Mouse (Mus musculus) thymus, postnatal 36 days (tissue): ENCODE measurements around the gene Slc15a3.

ENCODE experiments used
- DNase-seq, 2 experiments: peaks; one replicate each; pipeline ENCODE4 v3.0.0; 2022; ENCODE audit warnings: mixed read lengths in 2 of 2

Gene Slc15a3

DNA sequence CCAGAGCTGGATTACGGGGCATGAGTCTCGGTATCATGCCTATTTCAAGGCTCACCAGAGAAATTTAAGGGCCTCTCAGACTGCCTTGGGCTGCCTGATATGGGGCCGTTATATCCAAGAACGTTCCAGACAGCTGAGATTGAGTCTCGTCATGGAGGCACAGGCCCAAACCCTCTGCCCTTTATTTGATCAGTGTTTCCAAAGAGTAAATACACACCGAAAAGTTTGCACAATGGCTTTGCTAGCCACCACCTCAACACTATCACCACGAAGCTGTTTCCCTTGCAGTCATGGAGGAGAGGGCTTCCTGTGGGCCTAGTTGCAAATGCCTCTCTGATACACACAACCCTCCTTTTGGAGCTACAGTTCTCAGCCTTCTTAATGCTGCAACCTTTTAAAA is 15.5 kb upstream of the Slc15a3 start:
- no peak for DNase-seq

DNA sequence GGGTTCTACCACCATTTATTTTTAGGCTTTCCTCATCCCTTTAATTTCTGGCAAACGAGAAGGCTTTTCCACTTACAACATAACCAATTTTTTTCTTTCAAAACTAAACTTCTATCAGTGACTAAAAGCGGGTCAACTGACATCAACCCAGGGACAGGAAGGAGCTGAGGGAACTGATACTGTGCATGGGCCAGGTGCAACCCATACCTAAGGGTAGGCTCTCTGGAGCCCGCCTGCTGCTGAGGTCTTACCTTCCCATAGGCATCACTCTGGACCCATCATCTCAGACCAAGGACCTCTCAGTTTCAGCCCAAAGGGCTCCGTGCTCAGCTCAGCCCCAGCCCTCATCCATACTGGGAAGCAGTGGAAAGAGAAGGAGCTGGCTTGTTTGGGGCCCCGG is 11.2 kb upstream of the Slc15a3 start:
- peak; percentile 48 to 55 for DNase-seq

DNA sequence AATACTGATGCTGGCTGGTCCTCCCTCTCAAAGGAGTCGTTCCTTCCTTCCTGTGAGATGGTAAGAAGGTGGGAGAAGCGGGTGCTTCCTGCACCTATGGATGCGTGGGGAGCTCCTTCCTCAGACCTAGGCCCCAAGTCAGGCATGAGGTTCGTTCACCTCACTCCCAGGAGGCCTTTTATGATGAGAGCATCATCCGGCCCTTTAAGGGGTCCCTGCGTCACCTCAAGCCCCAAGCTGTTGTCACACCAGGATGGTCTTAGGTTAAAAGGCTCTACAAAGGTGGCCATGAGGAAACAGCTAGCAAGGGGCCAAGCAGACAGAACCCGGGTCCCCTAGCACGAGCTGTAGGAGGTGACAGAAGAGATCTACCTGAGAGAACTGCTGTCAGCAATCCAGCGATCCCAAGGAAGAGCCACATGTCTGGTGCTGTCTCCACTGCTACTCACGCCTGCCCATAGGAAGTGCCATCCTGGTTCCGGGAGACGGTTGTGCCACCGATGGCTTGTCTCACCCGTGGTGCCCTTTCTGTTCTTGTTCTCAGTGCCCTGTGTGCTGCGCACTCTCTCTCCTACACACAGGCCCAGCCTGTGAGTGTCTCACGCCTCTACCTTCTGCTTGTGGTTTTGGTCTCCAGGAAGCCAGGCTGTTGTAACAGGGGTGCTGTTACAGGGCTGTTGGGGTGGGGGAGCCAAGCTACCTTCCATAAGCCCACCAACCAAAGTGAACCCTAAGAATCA is 9.9 kb upstream of the Slc15a3 start, which contains the start of gene Cd6:
Gene Cd6 (minus strand): TSS at position 623 of the 740 bp plus-strand sequence.
- peak; percentile 76 to 83 for DNase-seq

DNA sequence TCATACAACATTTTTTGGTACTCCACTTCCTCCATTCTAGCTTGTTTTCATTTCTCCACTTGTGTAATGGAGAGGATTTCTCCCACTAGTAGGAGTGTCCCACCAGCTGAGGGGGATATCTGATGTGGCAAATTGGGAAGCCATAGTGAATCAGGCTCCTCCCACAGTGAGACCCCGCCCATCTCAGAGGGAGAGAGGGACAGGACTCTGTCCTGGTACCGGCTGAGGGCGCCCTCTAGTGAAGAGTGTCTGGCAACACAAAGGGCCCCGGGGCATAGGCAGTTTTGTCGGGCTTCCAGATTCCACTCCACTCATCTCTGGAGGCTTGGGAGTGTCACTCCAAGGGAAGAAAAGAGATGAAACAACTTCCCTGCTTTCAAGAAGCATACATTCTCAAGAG is 8.1 kb upstream of the Slc15a3 start:
- peak; percentile 88 to 89 for DNase-seq

DNA sequence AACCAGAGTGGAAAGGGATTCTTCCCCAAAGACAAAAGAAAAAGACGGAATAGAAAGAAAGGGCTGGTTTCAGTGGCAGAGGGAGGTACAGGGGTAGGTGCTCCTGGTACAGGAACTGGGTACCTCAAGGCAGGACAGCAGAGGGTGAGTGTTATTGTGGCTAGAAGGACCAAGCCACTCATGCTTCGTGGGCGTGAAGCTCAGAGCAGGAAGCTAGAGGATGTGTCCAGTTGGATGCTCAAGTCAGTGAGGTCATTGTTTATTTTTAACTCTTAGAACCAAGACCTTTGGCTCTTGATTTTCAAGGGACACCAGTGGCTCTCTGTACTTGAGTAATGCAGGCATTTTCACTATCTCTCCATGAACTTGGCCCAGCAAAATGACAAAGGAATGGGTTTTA is 7.5 kb upstream of the Slc15a3 start:
- no peak for DNase-seq

DNA sequence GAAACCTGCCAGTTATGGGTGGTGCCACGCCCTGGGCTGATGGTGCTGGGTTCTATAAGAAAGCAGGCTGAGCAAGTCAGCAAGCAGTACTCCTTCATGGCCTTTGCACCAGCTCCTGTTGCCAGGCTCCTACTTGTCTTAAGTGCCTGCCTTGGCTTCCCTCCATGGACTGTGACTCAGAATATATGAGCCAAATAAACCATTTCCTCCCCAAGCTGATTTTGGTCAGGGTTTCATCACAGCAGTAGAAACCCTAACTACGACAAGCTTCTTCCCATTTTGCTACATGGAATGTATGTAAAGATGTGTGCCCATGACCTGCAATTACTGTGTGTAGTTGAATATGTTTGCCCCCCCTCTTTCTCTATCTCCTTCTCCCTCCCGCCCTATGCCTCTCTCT is 5.9 kb upstream of the Slc15a3 start:
- DNase-seq = no peak

DNA sequence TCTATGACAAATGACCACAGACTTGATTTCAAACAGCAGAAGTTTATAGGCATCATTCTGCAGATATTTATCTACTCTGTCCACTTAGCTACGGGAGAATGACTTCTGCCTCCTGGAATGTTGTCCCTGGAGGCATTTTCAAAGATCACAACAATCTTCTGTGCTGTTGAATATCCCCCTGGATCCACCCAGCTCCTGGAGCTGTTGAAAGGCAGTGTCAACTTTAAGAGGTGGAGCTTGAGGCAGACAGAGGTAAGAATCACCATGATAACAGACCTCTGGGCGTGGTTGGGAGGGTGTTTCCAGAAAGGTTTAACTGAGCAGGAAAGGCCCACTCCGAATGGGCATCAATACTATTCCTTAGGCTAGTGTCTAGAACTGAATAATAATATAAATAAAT is 3.9 kb upstream of the Slc15a3 start:
- no peak for DNase-seq

DNA sequence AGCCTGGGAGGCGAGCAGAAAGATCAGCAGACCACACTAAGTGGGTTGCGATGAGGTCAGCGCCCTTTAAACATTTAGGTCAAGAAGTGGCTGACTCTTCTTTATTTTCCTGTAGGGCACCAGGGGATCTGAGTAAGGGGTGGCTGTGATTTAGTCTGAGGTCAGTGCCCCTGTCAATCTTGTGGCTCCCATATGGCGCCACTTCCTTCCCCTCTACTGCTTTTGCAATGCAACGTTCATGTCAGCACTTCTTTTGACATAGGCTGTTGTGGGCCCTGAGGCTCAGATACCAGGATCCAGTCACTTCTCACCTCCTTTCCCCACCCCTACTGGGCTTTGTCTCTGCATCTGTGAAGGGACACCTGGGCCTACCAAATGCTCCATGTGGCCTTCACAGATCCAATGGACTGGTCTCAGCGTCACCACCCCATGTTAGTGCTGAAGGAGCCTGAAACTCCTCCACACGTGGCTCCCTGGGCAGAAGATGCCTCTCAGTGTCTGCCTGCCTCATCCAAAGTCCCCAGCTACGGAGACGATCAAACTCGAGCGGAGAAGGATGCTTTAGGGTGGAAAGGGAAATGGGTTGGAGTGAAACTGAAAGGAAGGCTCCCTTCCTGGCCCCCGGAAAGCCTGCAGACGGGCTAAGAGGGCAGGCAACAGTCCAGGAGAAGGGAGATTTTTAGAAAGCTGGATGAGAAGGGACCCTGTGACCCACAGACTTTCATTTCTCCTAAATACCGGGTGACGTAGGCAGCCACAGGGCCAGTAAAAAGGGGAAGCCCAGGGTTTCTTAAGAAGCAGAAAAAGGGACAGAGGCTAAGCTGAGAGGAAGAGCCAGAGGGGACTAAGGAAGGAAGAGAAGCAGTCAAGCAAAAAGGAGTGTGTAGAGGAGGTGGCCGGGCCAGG is 2.4 kb downstream of the Slc15a3 start:
- DNase-seq = no peak

DNA sequence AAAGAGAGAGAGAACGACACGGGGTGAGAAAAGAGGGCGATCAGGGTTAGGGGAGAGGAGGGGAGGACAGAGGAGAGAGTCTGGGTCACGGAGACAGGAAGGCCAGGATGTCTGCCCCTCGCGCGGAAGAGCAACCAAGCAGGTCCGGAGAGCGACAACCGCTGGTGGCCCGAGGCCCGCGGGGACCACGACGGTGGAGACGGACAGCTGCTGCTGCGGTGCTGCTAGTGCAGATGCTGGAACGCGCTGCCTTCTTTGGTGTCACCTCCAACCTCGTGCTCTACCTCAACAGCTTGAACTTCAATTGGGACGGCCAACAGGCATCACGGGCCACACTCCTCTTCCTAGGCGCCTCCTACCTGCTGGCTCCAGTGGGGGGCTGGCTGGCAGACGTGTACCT is 3.4 kb downstream of the Slc15a3 start:
- no peak for DNase-seq

DNA sequence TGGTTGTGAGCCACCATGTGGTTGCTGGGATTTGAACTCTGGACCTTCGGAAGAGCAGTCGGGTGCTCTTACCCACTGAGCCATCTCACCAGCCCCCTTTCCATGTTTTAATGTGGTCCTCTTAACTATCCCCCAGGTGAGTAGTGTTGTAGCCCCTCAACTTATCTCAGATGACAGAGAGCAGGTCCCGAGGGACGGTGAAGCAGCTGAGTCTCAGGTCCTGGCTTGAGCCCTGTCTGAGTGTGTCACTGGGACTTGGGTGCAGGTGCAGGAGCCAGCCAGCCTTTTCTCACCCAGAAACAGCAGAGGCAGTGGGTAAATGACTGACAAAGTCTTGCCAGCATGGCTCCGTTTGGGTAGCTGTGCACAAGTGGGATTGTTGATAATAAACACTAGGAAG is 4.7 kb downstream of the Slc15a3 start:
- no peak for DNase-seq

DNA sequence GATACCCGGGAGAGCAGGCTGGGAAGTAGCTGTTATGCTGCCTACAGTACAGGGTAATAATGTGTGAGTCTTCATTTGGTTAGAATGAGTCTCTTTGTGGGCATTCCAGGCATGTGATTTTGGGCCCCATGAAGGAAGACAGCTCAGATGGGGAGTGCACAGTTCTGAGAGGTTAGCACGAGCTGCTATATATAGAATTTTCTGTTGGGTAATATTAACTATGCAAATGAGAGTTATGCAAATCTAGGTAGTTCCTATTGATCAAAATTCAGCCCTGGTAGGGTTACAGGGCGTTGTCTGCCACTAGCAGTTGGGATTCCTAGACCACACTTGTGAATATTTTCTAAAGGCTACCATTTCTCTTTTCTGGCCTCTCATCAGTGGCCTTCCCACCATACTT is 5.9 kb downstream of the Slc15a3 start:
- DNase-seq = no peak

DNA sequence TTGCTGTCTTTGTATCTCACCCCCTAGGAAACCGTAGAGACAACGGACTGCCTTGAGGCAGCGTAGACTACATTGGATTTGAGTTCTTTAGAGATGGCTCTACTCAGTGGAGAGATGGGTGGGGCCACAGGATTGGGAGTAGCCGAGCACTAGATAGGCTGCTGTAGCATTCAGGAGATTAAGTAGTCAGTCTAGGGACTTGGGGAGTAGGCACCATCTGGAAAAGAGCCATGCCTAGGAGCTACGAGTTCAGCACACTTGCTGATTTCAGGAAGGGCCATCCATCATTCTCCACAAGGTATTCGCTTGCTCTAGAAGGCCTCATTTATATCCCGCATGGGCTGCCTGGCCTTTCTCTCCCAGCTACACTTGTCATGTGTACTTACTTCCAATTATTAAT is 6.6 kb downstream of the Slc15a3 start:
- DNase-seq = no peak

DNA sequence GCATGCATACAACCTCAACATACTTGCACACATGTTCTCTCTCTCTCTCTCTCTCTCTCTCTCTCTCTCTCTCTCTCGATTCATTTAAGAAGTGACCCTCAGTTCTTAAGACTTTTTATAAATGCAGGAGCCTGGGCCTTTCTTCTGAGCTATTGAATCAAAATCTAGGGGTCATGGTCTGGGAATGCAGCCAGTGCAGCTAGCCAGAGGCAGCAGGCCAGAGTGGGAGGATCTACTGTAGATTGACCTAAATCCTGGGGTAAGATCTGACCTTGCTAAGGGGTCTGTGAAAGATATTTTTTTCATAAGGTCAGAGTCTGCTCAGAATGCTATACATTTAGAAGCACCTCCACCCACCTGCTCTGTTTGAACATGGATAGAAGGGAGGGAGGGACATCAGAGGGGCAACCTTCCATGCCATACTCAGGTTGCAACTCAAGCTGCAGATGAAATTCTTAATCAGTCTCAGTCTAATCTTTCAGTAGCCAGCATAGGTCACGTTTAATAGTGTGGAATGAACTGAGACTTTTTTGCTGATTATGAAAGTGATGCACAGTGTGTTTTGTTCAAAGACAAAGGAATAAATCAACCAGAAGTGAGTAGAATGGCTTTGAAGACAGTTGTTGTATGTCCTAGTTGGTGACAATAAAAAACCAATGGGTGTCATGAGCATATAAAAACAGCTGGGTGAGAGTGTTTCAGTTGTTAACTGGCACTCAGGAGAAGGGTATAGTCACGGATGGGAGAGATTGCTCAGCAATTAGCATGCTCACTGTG is 8.0 kb downstream of the Slc15a3 start:
- DNase-seq = no peak

DNA sequence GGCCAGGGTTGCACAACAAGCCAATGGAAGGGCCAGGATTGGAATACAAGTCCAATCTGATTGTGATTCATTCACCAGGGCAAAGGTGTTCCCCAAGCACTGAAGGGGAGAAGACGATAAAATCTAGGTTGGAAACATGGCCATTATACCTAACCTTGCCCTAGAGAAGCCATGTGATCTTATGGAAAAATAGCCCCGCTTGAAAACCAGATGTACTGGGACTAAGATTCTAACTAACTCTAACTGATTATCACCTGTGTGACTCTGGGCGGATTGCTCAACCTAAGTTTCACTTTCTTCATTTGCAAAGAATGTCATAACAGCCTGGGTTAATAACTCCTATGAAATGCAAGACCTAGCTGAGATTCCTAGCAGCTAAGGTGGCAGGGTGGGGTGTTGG is 15.9 kb downstream of the Slc15a3 start:
- DNase-seq = no peak

DNA sequence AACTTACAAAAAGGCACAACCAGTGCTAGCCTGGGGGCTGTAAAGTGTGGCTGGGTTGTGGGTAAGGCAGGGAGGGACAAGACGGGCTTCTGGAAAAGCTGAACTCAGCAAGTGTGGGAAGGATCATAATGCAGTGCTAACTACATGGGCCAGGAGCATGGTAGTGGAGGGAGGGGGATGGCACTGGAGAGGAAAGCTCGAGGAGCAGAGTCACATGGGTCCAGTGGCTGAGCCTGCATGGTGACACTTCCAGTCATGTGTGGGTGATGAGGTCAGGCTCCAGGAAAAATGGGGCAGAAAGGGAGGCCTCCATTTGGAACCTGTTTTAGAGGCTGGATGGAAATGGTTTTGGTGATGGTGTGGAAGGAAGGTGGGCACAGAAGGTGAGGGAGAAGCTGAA is 17.0 kb downstream of the Slc15a3 start:
- no peak for DNase-seq

DNA sequence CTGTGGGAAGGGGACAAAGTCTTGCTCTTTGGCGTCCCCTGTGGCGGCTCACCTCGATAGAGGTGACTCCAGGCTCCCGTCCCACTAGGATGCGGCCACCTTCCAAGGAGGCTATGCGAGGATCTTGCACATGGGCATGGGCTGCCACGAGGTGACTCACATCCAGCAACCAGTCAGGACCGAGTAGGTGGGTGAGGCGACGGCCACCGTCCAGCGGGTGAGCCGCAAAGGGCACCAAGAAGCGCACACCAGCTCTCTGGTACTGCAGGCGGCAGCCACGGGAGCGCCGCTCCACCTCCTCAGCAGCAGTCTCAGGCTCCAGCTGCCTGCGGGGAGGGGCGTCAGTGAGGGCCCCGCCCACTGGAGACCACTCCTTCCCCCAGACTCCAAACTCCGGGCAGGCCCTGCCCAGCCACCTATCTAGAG is 20.6 kb downstream of the Slc15a3 start:
- no peak for DNase-seq

DNA sequence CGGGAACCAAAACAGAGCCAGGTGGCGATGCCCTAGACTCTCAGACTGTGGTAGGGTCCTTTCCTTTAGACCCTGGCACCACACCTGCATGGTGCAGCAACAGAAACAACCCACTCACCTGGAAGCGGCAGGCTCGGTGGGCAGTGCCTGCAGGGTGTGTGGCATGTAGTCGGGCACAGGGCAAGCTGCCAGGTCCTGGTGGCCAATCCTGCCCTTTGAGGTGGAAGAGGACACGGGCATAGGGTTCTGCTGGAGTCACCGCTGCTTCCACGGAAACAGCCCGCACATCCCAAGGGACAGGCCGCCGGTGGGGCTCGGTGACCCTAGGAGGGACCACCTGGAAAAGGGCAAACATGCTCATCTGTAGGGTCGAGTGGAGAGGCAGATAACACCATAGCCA is 26.8 kb downstream of the Slc15a3 start:
- no peak for DNase-seq

DNA sequence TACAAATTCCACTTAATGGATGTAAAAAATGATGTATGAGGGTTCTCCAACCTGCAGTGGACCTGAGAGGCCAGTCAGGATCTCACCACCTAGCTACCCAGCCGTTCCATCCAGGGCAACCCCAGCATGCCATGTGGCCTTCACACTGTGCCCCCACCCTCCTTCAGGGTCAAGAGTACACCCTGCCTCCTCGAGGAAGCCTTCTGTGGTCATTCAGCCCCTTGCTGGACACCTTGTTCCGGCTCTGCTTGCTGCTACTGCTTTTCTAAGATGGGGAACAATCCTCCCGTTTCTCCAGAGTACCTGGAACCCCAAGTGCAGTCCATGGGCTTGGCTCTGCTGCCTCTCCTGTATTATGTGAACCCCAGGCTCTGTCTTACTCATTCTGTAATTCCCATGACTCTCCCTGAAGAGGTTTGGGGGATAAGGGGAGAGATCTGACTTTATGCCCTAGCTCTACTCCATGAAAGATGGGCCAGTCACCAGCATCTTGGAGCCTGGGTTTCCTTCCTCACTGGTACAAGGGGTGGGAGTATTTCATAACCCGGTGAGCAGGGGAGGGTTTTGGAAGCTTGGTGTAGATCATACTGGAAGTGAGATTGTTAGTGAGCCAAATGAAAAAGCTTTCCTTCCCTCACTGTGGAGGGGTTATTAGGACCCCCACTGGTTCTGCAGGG is 28.6 kb downstream of the Slc15a3 start:
- DNase-seq = no peak

DNA sequence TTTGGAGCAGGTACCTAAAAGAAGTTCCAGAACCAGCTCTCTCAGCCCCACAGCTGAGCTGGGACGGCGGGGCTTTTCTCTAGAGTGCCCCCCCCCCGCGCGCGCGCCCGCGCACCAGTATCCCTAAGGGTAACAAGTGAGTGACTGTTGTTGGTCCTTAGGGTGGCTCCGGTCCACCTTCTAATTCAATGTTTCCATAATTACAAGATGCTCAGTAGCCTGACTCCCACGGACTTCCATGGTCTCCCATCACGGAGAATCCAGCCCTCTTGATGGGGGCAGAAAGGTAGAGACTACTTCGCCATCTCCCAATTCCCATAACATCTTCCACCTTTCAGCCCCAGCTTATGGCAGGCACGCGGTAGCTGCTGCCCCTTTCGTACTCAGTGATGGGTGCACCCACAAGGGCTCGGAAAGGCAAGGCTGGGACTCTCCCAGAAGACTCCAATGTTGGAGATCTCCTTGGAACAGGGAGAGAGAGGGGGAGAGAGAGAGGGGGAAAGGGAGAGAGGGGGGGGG is 29.2 kb downstream of the Slc15a3 start:
- DNase-seq = no peak

DNA sequence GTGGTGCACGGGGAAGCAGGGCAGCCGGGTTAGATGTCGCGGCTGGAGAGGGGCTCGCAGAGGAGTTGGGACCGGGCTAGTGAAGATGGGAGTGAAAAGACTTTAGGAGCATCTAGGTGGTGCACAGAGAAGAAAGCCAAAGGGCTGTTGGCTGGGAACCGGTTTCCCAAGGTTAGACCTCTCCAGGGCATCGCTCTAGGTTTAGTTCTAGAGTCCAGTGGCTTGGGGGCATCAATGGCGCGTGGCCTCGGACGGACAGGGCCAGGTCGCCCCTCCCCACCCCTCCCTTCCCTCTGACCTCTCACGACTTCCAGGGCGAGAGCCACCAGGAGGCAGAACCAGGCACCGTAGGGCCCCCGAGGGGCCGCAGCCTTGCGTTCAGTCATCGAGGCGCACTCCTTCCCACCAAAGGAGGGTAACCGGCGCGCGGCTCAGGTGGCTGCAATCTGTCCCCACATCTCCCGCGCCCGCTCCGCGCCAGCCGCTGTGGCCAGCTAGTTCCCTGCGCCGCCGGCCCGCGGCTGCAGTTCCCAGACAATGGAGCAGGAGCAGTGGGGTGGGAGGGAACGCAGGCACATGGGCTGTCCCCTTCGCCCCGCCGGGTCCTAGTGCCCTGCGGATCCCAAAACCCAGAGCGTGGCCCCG is 29.8 kb downstream of the Slc15a3 start:
- DNase-seq = peak; percentile 32 to 36

DNA sequence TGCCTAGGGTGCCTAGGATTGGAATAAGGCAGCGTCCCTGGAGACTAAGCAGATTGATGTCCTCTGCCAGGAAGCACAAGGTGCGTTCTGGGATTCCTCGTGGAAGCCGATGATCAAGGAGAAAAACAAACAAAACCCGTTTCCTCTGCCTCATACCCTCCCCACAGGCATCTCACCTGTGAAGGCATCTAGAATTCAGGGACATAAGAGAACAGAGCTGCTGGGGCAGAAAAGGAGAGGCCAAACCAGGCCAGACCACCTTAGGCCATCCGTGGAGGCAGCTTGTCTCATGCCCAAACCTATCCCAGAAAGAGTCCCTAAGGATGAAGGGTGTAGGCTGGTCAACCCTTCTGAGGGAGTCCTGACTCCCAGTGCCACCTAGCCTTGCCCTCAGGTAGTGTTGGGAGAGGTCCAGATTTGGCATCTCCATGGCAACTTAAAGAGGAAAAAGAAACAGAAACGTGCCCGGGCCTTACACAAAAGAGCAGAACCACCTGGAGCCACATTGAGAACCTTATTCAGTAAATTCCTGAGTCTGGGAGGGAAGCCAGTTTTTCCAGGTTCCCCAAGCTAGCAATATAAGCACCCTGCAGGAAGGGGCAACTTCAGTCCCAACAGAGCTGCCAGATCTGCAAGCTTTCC is 30.5 kb downstream of the Slc15a3 start, which contains the start of gene Tmem132a:
Gene Tmem132a (minus strand): TSS at position 55 of the 642 bp plus-strand sequence.
- DNase-seq = no peak
